Mouse (Mus musculus) adrenal gland, postnatal 4 days (tissue): Measurements from ENCODE around the gene Slc3a2. TPM values are rescaled to one million over a fixed set of nuclear protein-coding genes. Genes with fewer than 3 reads are reported as not detected.

ENCODE experiments used
- DNase-seq, 2 experiments: peaks; one replicate each; pipeline ENCODE4 v3.0.0; 2021 to 2022; ENCODE audit warnings: low spot score in 2 of 2, mixed read lengths in 2 of 2
- long read RNA-seq, 2 experiments: library from polyadenylated mRNA; stranded (forward); transcript quantifications; one replicate each; pipeline ENCODE4 v2.0.0; 2021
- total RNA-seq, 2 experiments: library from RNA; stranded (reverse); gene quantifications; 2 replicates each; pipeline ENCODE4 v1.2.3; 2021

Gene Slc3a2
- 100 to 1,000 TPM; 161 to 174 TPM for total RNA-seq
- long read RNA-seq, experiment 1, transcript Slc3a2-202 (10 exons, 2,813 nt): minor isoform, 41 of 179 reads
- long read RNA-seq, experiment 1, transcript Slc3a2-207 (8 exons, 1,393 nt): minor isoform, 5 of 179 reads
- long read RNA-seq, experiment 1, transcript Slc3a2-201 (9 exons, 1,819 nt): major isoform, 124 of 179 reads
- long read RNA-seq, experiment 1, partial matches to known transcripts: 4 of 179 reads
- long read RNA-seq, experiment 1, other reads (novel, unspliced or antisense): 5 of 179 reads
- long read RNA-seq, experiment 2, transcript Slc3a2-201 (9 exons, 1,819 nt): major isoform, 246 of 333 reads
- long read RNA-seq, experiment 2, transcript Slc3a2-202 (10 exons, 2,813 nt): minor isoform, 62 of 333 reads
- long read RNA-seq, experiment 2, transcript Slc3a2-207 (8 exons, 1,393 nt): minor isoform, 9 of 333 reads
- long read RNA-seq, experiment 2, partial matches to known transcripts: 7 of 333 reads
- long read RNA-seq, experiment 2, other reads (novel, unspliced or antisense): 9 of 333 reads

- DNase-seq: peak; percentile 75 to 90
These were observed at the start of gene Slc3a2 for GRCm38 (mm10) chr19:8722907-8723573. Slc3a2 (minus strand) TSS chr19:8723369.

- DNase-seq: peak; percentile 73 to 74
These were observed 47.5 kb upstream of the Slc3a2 start, which contains the start of gene Tmem223 for GRCm38 (mm10) chr19:8770567-8771270. Tmem223 (plus strand) TSS chr19:8770996.

- DNase-seq: no peak
These were observed 42.4 kb upstream of the Slc3a2 start for GRCm38 (mm10) chr19:8765562-8765961.

- DNase-seq: no peak
These were observed 40.1 kb upstream of the Slc3a2 start for GRCm38 (mm10) chr19:8763276-8763675.

- no peak for DNase-seq
These were observed 37.6 kb upstream of the Slc3a2 start for GRCm38 (mm10) chr19:8760757-8761156.

- DNase-seq: no peak
These were observed 35.7 kb upstream of the Slc3a2 start for GRCm38 (mm10) chr19:8758899-8759298.

GRCm38 (mm10) chr19:8757471-8757998, 34.4 kb upstream of the Slc3a2 start:
- no peak for DNase-seq

GRCm38 (mm10) chr19:8756635-8757387, 33.6 kb upstream of the Slc3a2 start, which contains the start of gene Nxf1:
Nxf1 (plus strand) TSS chr19:8757073.
- DNase-seq: peak; percentile 81 to 89

- DNase-seq: no peak
These were observed 32.5 kb upstream of the Slc3a2 start for GRCm38 (mm10) chr19:8755652-8756051.

GRCm38 (mm10) chr19:8747368-8747767, 24.2 kb upstream of the Slc3a2 start:
- DNase-seq: no peak

- no peak for DNase-seq
These were observed 22.2 kb upstream of the Slc3a2 start for GRCm38 (mm10) chr19:8745382-8745781.

GRCm38 (mm10) chr19:8742176-8742575, 19.0 kb upstream of the Slc3a2 start:
- no peak for DNase-seq

GRCm38 (mm10) chr19:8741243-8741869, 18.2 kb upstream of the Slc3a2 start, which contains the start of gene Stx5a:
Stx5a (plus strand) TSS chr19:8741413.
- peak; percentile 69 to 92 for DNase-seq

- DNase-seq: no peak
These were observed 17.4 kb upstream of the Slc3a2 start, which contains the start of gene 1700092M07Rik for GRCm38 (mm10) chr19:8740603-8741002. 1700092M07Rik (plus strand) TSS chr19:8740718.

- DNase-seq: no peak
These were observed 16.5 kb upstream of the Slc3a2 start for GRCm38 (mm10) chr19:8739646-8740045.

- no peak for DNase-seq
These were observed 15.7 kb upstream of the Slc3a2 start for GRCm38 (mm10) chr19:8738911-8739310.

- no peak for DNase-seq
These were observed 12.9 kb upstream of the Slc3a2 start for GRCm38 (mm10) chr19:8736160-8736467.

- peak; percentile 76 to 81 for DNase-seq
These were observed 12.4 kb upstream of the Slc3a2 start, which contains the start of gene Wdr74 for GRCm38 (mm10) chr19:8735389-8736159. Wdr74 (plus strand) TSS chr19:8735827.

GRCm38 (mm10) chr19:8734334-8734733, 11.2 kb upstream of the Slc3a2 start:
- no peak for DNase-seq
